Mouse (Mus musculus) heart, embryonic 16.5 days (tissue): ENCODE measurements around the gene Kif21b. TPM values are rescaled to one million over a fixed set of nuclear protein-coding genes. Genes with fewer than 3 reads are reported as not detected.

ENCODE experiments used
- ATAC-seq: fragments of 200-750 bp; cut with Nextera tagmentation; replicated peaks from 2 replicates; pipeline ENCODE4 v1.8.0; 2017; ENCODE audit warnings: moderate number of reproducible peaks; ENCODE audit not compliant: insufficient read depth, low FRiP score; ENCODE audit errors: extremely low read depth
- H3K27ac ChIP-seq: fragments of 300-500 bp; sonication (generic); 2 replicates; pipeline ENCODE4 v1.5.1; 2014; ENCODE audit warnings: mild to moderate bottlenecking, low read length, control low read depth, moderate library complexity
- H3K27me3 ChIP-seq: fragments of 300-500 bp; sonication (generic); 2 replicates; pipeline ENCODE4 v1.6.1; 2014; ENCODE audit warnings: low read length, mixed read lengths; ENCODE audit not compliant: control insufficient read depth, insufficient read depth
- H3K36me3 ChIP-seq: fragments of 300-500 bp; sonication (generic); 2 replicates; pipeline ENCODE4 v1.6.1; 2014; ENCODE audit not compliant: control insufficient read depth, insufficient read depth
- H3K4me1 ChIP-seq: fragments of 300-500 bp; sonication (generic); 2 replicates; pipeline ENCODE4 v1.6.1; 2014; ENCODE audit warnings: low read length, mixed read lengths; ENCODE audit not compliant: control insufficient read depth, insufficient read depth
- H3K4me2 ChIP-seq: fragments of 300-500 bp; sonication (generic); 2 replicates; pipeline ENCODE4 v1.6.1; 2014; ENCODE audit warnings: low read depth, mild to moderate bottlenecking, control low read depth, low read length
- H3K4me3 ChIP-seq: fragments of 300-500 bp; sonication (generic); 2 replicates; pipeline ENCODE4 v1.5.1; 2014; ENCODE audit warnings: mild to moderate bottlenecking, control low read depth, low read length
- H3K9ac ChIP-seq: fragments of 300-500 bp; sonication (generic); 2 replicates; pipeline ENCODE4 v1.6.1; 2014; ENCODE audit warnings: low read length, control low read depth
- H3K9me3 ChIP-seq: fragments of 300-500 bp; sonication (generic); replicated peaks from 2 replicates; pipeline ENCODE4 v1.6.1; 2016; ENCODE audit warnings: low read length; ENCODE audit not compliant: control insufficient read depth
- WGBS: fragments of 180-500 bp; shearing (Covaris S2); extraction: QIAGEN DNeasy Blood & Tissue Kit; methylation state at CpG from one replicate; pipeline ENCODE4 v1.1.7; 2014; 5-methylcytosine and 5-hydroxymethylcytosine counted together
- polyA plus RNA-seq: library from polyadenylated mRNA; unstranded; fragments of >200 nt; fragmentation: Nextera tagmentation; extraction: Ambion mirVana; gene quantifications from 2 replicates; pipeline ENCODE4 v1.2.1, GENCODE M21; 2015

The Kif21b gene
- polyA plus RNA-seq, 1 experiment from 2014 or later = 2.6 TPM

GRCm38 (mm10) chr1:136159830-136160229 is 28.6 kb downstream of the Kif21b start:
- Histone ChIP-seq H3K4me1 (no peaks in the 10 kb centered on the region; the same call in 1 of the 2 replicates), H3K9me3 (no peaks in the 10 kb centered on the region), H3K36me3 (no peaks in the 10 kb centered on the region), H3K27ac (no peak overlapping the region), H3K27me3 (no peaks in the 10 kb centered on the region), H3K9ac (no peak overlapping the region), H3K4me2 (no peak overlapping the region; the same call in 1 of the 2 replicates), H3K4me3 (no peak overlapping the region)
- ATAC-seq = no peak
- WGBS = 48% methylated on average over 12 of the region's 12 CpGs

GRCm38 (mm10) chr1:136160297-136160696 is 29.1 kb downstream of the Kif21b start:
- WGBS = 87% methylated on average over 12 of the region's 12 CpGs
- H3K36me3 ChIP-seq = no peaks in the 10 kb centered on the region
- no peak overlapping the region for H3K4me3 ChIP-seq

DNA sequence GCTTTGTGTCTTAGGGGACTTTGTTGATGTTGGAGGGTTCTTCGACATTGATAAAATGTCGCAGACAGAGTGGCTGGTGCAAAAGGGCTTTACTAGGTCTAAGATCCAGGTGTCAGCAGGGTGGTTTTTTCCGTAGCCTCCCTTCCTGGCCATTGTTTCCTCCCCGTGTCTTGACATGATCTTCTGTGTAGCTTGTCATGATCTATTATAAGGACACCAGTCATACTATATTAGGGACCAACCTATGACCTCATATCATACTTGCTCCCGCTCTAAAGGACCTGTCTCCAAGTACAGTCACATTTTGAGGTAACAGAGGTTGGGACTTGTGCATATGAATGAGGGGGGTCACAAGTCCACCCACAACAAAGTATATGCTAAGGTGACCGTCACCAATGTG is 29.7 kb downstream of the Kif21b start:
- H3K9ac ChIP-seq = no peak overlapping the region
- H3K4me3 ChIP-seq = no peak overlapping the region
- no peaks in the 10 kb centered on the region for H3K9me3 ChIP-seq
- no peak overlapping the region for H3K4me2 ChIP-seq
- H3K27me3 ChIP-seq = no peaks in the 10 kb centered on the region
- H3K27ac ChIP-seq = no peak overlapping the region
- no peaks in the 10 kb centered on the region for H3K36me3 ChIP-seq
- H3K4me1 ChIP-seq = no peaks in the 10 kb centered on the region; the same call in 1 of the 2 replicates
- WGBS = 78% methylated on average over 6 of the region's 6 CpGs
- ATAC-seq = no peak

More at GRCm38 (mm10) chr1:136160297-136160696, 29.1 kb downstream of the Kif21b start:
- H3K4me2 ChIP-seq = no peak overlapping the region
- H3K4me1 ChIP-seq = no peaks in the 10 kb centered on the region; the same call in 1 of the 2 replicates
- no peak overlapping the region for H3K9ac ChIP-seq
- H3K9me3 ChIP-seq = no peaks in the 10 kb centered on the region
- H3K27me3 ChIP-seq = no peaks in the 10 kb centered on the region
- no peak overlapping the region for H3K27ac ChIP-seq
- ATAC-seq = no peak

DNA sequence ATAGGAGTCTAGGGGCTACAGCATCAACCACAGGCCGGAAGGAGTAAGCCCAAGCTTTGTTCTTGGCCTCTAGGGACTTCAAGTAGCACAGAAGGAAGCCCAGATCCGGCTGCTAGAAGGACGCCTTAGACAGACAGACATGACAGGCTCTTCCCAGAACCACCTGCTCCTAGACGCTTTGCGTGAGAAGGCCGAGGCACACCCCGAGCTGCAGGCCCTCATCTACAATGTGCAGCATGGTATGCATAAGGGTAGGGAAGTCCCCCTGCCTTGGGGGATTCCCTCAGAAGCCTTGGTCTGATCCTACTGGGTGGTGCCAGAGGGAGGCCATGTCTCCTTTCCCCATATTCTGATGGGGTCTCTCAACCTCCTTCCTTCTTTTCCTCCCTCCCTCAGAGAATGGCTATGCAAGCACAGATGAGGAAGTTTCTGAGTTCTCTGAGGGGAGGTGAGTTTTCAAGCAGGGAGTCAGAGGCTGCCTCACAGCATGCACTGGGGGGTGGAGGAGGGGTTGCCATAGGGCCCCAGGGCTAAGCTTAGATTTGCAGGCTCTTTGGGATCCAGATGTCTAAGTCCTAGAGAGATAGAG is 30.2 kb downstream of the Kif21b start:
- Histone ChIP-seq H3K9ac (no peak overlapping the region), H3K4me3 (no peak overlapping the region), H3K27ac (no peak overlapping the region), H3K4me1 (no peaks in the 10 kb centered on the region; the same call in 1 of the 2 replicates), H3K9me3 (no peaks in the 10 kb centered on the region), H3K27me3 (no peaks in the 10 kb centered on the region), H3K4me2 (no peak overlapping the region), H3K36me3 (no peaks in the 10 kb centered on the region)
- ATAC-seq = no peak
- WGBS = 89% methylated on average over 7 of the region's 7 CpGs

DNA sequence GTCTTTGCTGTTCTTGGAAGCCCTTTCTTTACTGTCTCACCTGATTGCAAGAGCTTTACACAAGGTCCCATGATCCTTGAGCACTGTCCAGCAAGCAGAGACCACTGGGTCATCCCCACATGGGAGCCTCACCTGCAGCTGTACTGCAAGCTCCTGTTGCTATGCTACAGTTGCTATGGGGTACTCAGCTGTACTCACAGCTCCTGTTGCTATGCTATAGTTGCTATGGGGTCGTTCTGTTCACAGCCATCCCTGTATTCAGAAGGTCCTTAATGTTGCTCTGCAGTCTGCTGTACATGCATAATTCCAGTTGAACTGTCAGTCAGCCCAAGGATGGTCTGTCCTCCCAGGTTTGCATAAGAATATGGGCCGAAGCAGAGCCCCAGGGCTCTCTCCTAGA is 34.2 kb downstream of the Kif21b start:
- Histone ChIP-seq H3K4me3 (no peak overlapping the region), H3K9ac (no peak overlapping the region), H3K9me3 (no peaks in the 10 kb centered on the region), H3K36me3 (no peaks in the 10 kb centered on the region), H3K27me3 (peaks cover 2% of the 10 kb centered on the region; the same call in 1 of the 2 replicates), H3K4me2 (no peak overlapping the region), H3K27ac (no peak overlapping the region), H3K4me1 (peaks cover 2% of the 10 kb centered on the region; the same call in 1 of the 2 replicates)
- no peak for ATAC-seq
- WGBS = 67% methylated on average over 2 of the region's 2 CpGs

GRCm38 (mm10) chr1:136167657-136168056 is 36.5 kb downstream of the Kif21b start:
- Histone ChIP-seq H3K27me3 (peaks cover 3% of the 10 kb centered on the region; the same call in 1 of the 2 replicates), H3K4me1 (0 out of 2 replicates have a peak, but pooled peaks cover 2% of the 10 kb centered on the region), H3K9me3 (no peaks in the 10 kb centered on the region), H3K36me3 (no peaks in the 10 kb centered on the region), H3K9ac (no peak overlapping the region), H3K4me2 (no peak overlapping the region), H3K4me3 (no peak overlapping the region), H3K27ac (no peak overlapping the region)
- WGBS = 63% methylated on average over 8 of the region's 8 CpGs
- no peak; the same call in 1 of the 2 replicates for ATAC-seq

DNA sequence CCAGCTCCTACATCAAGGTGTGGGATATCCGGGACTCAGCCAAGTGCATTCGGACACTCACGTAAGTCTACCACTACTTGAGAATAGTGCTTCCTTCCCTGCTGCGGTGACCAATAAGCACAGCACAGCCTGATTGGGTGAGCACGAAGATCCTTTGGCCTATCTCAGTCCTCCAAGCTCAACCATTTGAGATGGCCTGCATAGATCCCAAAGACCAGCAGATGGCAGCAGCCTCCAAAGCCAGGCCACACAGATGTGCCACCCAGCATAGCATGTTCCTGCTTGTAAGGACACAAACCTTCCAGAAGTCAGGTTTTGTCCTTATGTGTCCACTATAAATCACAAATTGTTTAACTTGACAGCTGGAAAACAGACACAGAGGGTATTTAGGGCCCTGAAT is 38.9 kb downstream of the Kif21b start:
- peak; percentile 64 for ATAC-seq
- 3% methylated on average over 5 of the region's 5 CpGs for WGBS
- H3K4me1 ChIP-seq = peaks cover 6% of the 10 kb centered on the region

DNA sequence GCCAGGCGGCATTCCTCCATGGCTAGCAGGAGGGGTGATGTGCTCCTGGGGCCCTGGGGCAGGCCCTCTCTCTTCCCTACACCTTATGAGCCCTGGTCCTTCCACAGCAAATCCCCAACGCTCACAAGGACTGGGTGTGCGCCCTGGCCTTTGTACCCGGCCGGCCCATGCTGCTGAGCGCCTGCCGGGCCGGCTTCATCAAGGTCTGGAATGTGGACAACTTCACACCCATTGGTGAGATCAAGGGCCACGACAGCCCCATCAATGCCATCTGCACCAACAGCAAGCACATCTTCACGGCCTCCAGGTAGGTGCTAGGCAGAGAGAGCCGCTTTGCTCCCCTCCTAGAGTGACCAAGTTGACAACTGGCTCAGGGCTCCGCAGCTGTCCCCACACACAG is 41.5 kb downstream of the Kif21b start:
- whole genome bisulfite sequencing = 66% methylated on average over 12 of the region's 12 CpGs
- Histone ChIP-seq H3K9ac (no peak overlapping the region), H3K36me3 (0 out of 2 replicates have a peak, but pooled peaks cover 3% of the 10 kb centered on the region)

More for the DNA sequence above, 38.9 kb downstream of the Kif21b start:
- Histone ChIP-seq H3K9me3 (no peaks in the 10 kb centered on the region), H3K4me2 (peak overlapping the region; percentile 47; the same call in 1 of the 2 replicates), H3K9ac (no peak overlapping the region), H3K27me3 (peaks cover 5% of the 10 kb centered on the region; the same call in 1 of the 2 replicates), H3K36me3 (no peaks in the 10 kb centered on the region), H3K27ac (no peak overlapping the region), H3K4me3 (no peak overlapping the region)

DNA sequence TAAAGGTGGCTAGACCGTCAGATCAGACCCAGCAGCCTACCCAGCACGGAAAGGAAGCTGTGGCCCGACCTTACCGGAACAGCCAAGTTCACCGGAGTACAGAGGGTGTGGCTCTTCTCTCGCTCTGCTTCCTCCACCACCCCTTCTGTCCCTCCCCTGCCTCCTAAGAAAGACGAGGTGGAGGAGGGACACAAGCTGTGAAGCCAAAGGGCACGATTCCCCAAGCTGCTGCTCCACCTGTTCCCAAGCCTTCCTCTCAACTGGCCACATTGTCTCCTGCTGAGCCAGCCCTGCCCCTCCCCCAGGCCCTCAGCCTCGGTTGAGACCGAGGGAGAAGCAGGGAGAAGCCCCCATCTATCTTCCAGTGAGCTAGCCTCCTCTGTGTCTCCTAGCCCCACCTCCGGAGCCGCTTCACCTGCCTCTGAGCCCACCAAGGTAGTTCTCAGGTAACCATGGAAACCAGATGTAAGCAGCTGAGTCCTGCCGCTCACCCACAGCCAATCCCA is 43.0 kb downstream of the Kif21b start:
- Histone ChIP-seq H3K9me3 (no peaks in the 10 kb centered on the region), H3K27ac (no peak overlapping the region), H3K36me3 (0 out of 2 replicates have a peak, but pooled peaks cover 3% of the 10 kb centered on the region), H3K27me3 (peaks cover 3% of the 10 kb centered on the region; the same call in 1 of the 2 replicates), H3K4me1 (peaks cover 8% of the 10 kb centered on the region), H3K4me3 (no peak overlapping the region), H3K4me2 (no peak overlapping the region), H3K9ac (no peak overlapping the region)
- WGBS = 38% methylated on average over 13 of the region's 13 CpGs
- ATAC-seq = 0 out of 2 replicates have a peak, but pooled peaks have one; percentile 8

More for the DNA sequence above, 41.5 kb downstream of the Kif21b start:
- Histone ChIP-seq H3K4me2 (no peak overlapping the region), H3K4me3 (no peak overlapping the region), H3K4me1 (peaks cover 6% of the 10 kb centered on the region), H3K27me3 (peaks cover 5% of the 10 kb centered on the region; the same call in 1 of the 2 replicates), H3K9me3 (no peaks in the 10 kb centered on the region), H3K27ac (no peak overlapping the region)
- no peak for ATAC-seq
